Mouse (Mus musculus) left cerebral cortex, adult 18-20 months (tissue): ENCODE results near the gene Flg2. TPM values are rescaled to one million over a fixed set of nuclear protein-coding genes. Genes with fewer than 3 reads are reported as not detected.

Source experiments
- DNase-seq, 2 experiments: peaks; one replicate each; pipeline ENCODE4 v3.0.0; 2021 to 2022; ENCODE audit warnings: low spot score in 2 of 2, mixed read lengths in 1 of 2
- long read RNA-seq, 2 experiments: library from polyadenylated mRNA; stranded (forward); transcript quantifications; one replicate each; pipeline ENCODE4 v2.0.0; 2021
- total RNA-seq, 2 experiments: library from RNA; stranded (reverse); gene quantifications; 2 replicates each; pipeline ENCODE4 v1.2.3; 2021

The Flg2 gene
- total RNA-seq = not detected
- long read RNA-seq, experiment 1 = 0 reads
- long read RNA-seq, experiment 2 = 0 reads

DNA sequence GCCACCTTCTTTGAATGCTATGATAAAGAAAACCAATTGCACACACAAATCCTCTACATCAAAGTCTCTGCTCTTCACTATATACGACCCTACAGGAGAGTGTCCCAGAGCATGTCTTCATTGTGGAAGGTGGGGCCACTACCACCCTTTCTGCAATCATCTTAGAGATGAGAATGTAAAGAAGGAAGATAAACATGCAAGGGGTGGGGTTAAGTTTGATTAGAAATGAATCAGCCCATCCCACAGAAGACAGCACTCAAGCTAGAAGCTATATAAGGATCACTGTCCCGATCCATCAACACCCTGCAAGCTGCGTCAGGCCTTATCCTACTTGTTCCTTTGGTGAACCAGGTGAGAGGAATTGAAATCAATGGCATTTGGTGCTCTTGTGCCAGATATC is at the start of gene Flg2:
Gene Flg2 (plus strand): TSS at position 301 of the 400 bp plus-strand sequence.
- no peak for DNase-seq

DNA sequence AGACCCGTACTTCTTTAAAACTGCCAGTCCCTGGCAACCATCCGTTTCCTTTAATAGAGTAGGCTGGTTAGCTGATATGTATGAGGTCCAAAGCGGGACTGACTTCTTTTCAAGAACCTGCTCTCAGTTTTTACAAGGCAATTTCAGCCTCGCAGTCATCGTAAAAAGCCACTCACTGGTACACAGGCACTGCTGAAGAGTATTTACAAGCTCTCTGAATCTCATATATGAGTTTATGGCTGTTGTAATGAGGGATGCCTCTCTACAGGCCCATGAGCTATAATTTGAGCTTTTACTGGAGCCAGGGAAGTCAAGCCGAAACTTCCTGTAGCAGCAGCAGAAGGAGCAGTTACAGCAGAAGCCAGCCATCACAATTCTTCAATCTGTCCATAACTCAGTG is 34.6 kb upstream of the Flg2 start:
- DNase-seq = no peak

DNA sequence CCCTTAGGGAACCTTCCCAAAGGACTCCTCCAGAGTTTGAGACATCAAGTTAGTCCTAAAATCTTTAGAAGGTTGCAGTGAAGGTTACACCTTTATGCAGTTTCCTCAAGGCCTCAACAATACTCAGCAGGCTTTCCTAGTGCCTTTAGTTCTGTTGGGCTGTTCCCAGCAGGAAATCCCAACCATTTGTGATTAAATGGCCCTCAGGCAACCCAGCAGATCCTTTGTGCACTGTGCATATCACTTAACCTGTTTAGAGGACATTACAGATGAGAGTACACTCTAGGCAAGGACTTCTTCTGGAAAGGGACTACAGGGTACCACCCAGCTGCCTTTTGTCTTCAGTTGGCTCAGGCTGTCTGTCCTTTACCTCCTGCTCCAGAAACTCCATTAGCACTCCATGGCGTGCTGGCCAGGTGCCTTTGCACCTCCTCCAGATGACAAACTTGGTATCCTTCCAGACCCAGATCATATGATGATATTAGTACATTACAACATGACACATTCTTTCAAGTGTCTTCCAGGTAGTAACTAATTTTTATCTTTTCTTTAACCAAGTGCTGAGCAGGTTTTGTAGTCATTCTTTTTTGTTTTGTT is 34.0 kb upstream of the Flg2 start:
- DNase-seq = no peak

DNA sequence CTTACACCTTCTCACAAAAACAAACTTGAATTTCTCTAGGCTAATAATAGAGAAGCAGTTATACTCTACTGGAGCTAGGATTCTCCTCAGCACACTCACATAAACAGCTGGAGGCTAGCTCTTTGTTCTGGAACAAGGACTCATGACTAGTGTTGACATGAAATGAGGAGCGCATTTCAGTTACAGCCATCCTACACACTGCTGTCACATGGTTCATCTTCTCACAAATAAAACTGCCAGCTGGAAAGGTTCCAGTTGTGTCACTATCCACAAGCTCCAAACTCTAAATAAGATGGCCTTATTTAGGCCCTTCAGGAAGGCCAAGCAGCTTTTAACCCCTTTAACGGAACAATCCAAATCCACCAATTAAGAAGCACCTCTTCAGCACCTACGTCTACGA is 16.2 kb upstream of the Flg2 start:
- peak in 1 of 2 experiments; percentile 2 for DNase-seq

DNA sequence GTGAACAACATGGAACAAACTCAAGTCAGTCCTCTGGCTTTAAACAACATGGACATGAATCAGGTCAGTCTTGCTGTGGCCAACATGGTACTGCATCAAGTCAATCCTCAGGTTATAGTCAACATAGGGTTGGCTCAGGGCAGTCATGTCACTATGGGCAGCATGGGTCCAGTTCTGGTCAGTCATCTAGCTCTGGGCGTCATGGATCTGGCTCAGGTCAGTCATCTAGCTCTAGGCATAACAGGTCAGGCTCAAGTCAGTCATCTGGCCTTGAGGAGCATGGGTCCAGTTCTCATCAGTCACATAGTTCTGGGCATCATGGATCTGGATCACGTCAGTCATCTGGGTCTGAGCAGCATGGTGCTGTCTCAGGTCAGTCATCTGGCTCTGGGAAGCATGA is 4.9 kb downstream of the Flg2 start:
- no peak for DNase-seq

DNA sequence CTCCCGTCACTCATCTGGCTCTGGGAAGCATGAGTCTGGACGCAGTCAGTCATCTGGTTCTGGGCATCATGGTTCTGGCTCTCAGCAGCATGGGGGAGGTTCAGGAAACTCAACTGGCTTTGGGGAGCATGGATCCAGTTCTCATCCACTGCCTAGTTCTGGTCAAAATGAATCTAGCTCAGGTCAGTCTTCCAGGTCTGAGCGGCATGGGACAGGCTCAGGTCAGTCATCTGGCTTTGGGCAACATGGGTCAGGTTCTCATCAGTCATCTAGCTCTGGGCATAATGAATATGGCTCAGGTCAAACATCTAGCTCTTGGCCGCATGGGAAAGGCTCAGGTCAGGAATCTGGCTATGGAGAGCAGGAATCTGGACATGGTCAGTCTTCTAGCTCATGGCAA is 5.4 kb downstream of the Flg2 start:
- no peak for DNase-seq

Other genes with a start within 250 kb of the Flg2 start
- not detected for gene Lce3d, start 239.9 kb upstream of the Flg2 start, total RNA-seq
- gene Lce3e, start 230.2 kb upstream of the Flg2 start, total RNA-seq = not detected
- not detected for gene Lce3f, start 205.1 kb upstream of the Flg2 start, total RNA-seq
- gene Crct1, start 181.6 kb upstream of the Flg2 start, total RNA-seq = not detected
- not detected for gene Lce1m, start 178.2 kb upstream of the Flg2 start, total RNA-seq
- not detected for gene Gm4858, start 128.5 kb upstream of the Flg2 start, total RNA-seq
- gene Crnn, start 52.5 kb upstream of the Flg2 start, total RNA-seq = not detected
- not detected for gene Flg, start 76.2 kb downstream of the Flg2 start, total RNA-seq
- under 1 TPM in 1 of 2 experiments, not detected in 1; 0.07 TPM for gene Hrnr, start 122.5 kb downstream of the Flg2 start, total RNA-seq
- gene Rptn, start 196.4 kb downstream of the Flg2 start, total RNA-seq = not detected
- gene Tchh, start 245.1 kb downstream of the Flg2 start, total RNA-seq = 1 to 10 TPM; 2.8 to 3.0 TPM